Mouse (Mus musculus) cerebellum, adult 8-10 months (tissue): Measurements from ENCODE around the gene Fes.

ENCODE experiments used
- DNase-seq: peaks from one replicate; pipeline ENCODE4 v3.0.0; 2022

Gene Fes

GRCm38 (mm10) chr7:80387633-80388543, at the start of gene Fes:
TSS of gene Fes (minus strand) at chr7:80387946.
- no peak for DNase-seq

- no peak for DNase-seq
Observed at GRCm38 (mm10) chr7:80436571-80436970, 48.8 kb upstream of the Fes start.

GRCm38 (mm10) chr7:80435594-80435993, 47.8 kb upstream of the Fes start:
- DNase-seq = no peak

GRCm38 (mm10) chr7:80429661-80430060, 41.9 kb upstream of the Fes start:
- DNase-seq = no peak

- no peak for DNase-seq
Observed at GRCm38 (mm10) chr7:80427730-80428129, 40.0 kb upstream of the Fes start.

GRCm38 (mm10) chr7:80426363-80426762, 38.6 kb upstream of the Fes start:
- no peak for DNase-seq

GRCm38 (mm10) chr7:80424722-80425121, 37.0 kb upstream of the Fes start:
- no peak for DNase-seq

GRCm38 (mm10) chr7:80422759-80423480, 35.2 kb upstream of the Fes start:
- DNase-seq = peak; percentile 62

- DNase-seq = no peak
Observed at GRCm38 (mm10) chr7:80421576-80421975, 33.8 kb upstream of the Fes start.

- DNase-seq = no peak
Observed at GRCm38 (mm10) chr7:80420586-80420985, 32.8 kb upstream of the Fes start.

- no peak for DNase-seq
Observed at GRCm38 (mm10) chr7:80419278-80419677, 31.5 kb upstream of the Fes start.

GRCm38 (mm10) chr7:80418036-80418435, 30.3 kb upstream of the Fes start:
- no peak for DNase-seq

GRCm38 (mm10) chr7:80417601-80418000, 29.9 kb upstream of the Fes start:
- DNase-seq = no peak

- DNase-seq = no peak
Observed at GRCm38 (mm10) chr7:80416969-80417368, 29.2 kb upstream of the Fes start.

GRCm38 (mm10) chr7:80414303-80414855, 26.6 kb upstream of the Fes start:
- no peak for DNase-seq

GRCm38 (mm10) chr7:80413512-80414302, 26.0 kb upstream of the Fes start:
- no peak for DNase-seq

- DNase-seq = no peak
Observed at GRCm38 (mm10) chr7:80412781-80413180, 25.0 kb upstream of the Fes start.

- no peak for DNase-seq
Observed at GRCm38 (mm10) chr7:80412279-80412678, 24.5 kb upstream of the Fes start.

- DNase-seq = no peak
Observed at GRCm38 (mm10) chr7:80410380-80410779, 22.6 kb upstream of the Fes start.

GRCm38 (mm10) chr7:80407712-80408111, 20.0 kb upstream of the Fes start:
- no peak for DNase-seq

GRCm38 (mm10) chr7:80406186-80406585, 18.4 kb upstream of the Fes start:
- no peak for DNase-seq

- no peak for DNase-seq
Observed at GRCm38 (mm10) chr7:80405188-80405695, 17.5 kb upstream of the Fes start, which contains the start of gene Furin. TSS of gene Furin (minus strand) at chr7:80405436.
